Mouse (Mus musculus): ENCODE data around the gene Sult1a1.
A peak's percentile ranks its signal among the peaks of the same experiment; 100 is the strongest.
"Not testable (repeated sequence)": the region's sequence is repeated elsewhere in the genome, so short reads cannot be mapped to it uniquely, and the experiment has no call there.

Gene Sult1a1

GRCm38 (mm10) chr7:126667495-126668090, 8.6 kb downstream of the Sult1a1 start:
- no peak for DNase-seq (ENCODE audit: extremely low spot score, low read depth, low spot score)

- DNase-seq (ENCODE audit: extremely low spot score, low read depth, low spot score) = no peak
Observed at GRCm38 (mm10) chr7:126665269-126665668, 11.0 kb downstream of the Sult1a1 start.

DNA sequence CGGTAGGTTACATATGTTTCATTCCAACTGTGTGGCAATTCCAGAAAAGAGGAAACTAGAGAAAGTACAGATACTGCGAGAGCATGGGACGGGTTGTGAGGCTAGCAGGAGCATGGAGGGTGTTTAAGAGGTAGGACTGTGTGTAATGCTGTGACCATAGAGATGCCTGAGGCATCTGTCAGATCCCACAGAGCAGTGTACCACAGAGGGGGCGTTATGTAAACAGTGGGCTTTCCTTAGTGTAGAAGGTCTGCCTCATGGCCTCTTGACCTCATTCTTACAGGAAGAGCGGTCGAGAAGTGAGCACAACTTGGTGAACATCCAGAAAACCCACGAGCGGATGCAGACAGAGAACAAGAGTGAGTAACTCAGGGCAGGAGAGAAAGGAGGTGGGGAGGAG, 12.6 kb downstream of the Sult1a1 start:
- DNase-seq (ENCODE audit: extremely low spot score, low read depth, low spot score) = no peak

DNA sequence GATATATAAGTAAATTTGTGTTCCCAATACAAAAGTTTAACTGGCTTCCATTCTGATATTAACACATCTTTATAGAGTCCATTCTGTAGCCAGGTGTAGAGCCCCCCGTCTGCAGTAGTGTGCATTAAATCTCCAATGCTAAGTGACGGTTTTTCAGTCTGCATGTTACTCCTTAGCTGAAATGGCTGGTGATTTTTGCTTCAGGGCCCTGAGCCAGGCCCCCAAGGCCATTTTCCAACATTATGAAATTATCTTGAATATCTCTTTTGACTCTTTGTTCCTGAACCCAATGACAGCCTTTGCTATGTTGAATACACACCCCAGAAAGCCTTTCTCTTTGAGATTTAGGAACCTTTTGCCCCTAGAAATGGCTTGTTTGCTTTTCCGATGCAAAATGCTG, 16.5 kb downstream of the Sult1a1 start:
- DNase-seq (ENCODE audit: extremely low spot score, low read depth, low spot score) = no peak

DNA sequence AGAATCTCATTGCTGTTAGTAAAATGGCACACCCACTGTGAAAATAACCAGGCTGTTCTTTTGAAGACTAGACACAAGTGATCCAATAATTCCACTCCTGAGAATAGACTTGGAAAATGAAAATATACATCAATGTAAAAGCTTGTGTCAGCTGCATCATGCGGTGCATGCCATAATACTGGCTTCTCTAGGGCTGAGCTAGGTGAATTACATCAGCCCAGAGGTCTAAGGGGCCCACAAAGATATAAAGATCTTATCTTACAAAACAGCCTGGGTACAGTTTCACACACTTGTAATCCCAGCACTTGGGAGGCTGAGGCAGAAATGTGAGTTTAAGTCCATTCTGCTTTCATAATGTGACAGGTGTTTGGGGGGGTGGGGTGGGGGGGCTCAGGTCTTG, 18.7 kb downstream of the Sult1a1 start:
- DNase-seq (ENCODE audit: extremely low spot score, low read depth, low spot score) = no peak

- no peak for DNase-seq (ENCODE audit: extremely low spot score, low read depth, low spot score)
Observed at GRCm38 (mm10) chr7:126655695-126656094, 20.5 kb downstream of the Sult1a1 start.

- DNase-seq (ENCODE audit: extremely low spot score, low read depth, low spot score) = no peak
Observed at GRCm38 (mm10) chr7:126653991-126654390, 22.2 kb downstream of the Sult1a1 start.

DNA sequence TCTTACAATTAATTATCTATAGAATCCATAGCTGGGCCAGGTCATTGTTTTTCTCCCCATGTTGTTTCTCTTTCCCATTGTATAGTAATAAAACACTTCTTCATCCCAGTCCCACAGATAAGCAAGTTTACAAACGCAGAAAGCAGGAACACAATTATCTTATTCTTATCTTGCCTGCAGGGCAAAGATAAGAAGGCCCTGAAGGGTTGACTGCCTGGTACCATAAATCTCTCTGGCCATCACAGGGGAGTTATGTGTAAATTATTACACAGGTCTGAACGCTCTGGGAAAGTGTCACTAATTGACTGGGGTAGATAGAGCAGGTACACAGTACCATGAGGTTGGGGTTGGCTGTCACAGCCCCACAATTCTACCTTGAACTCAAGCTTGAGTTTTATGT, 25.4 kb downstream of the Sult1a1 start:
- no peak for DNase-seq (ENCODE audit: extremely low spot score, low read depth, low spot score)

DNA sequence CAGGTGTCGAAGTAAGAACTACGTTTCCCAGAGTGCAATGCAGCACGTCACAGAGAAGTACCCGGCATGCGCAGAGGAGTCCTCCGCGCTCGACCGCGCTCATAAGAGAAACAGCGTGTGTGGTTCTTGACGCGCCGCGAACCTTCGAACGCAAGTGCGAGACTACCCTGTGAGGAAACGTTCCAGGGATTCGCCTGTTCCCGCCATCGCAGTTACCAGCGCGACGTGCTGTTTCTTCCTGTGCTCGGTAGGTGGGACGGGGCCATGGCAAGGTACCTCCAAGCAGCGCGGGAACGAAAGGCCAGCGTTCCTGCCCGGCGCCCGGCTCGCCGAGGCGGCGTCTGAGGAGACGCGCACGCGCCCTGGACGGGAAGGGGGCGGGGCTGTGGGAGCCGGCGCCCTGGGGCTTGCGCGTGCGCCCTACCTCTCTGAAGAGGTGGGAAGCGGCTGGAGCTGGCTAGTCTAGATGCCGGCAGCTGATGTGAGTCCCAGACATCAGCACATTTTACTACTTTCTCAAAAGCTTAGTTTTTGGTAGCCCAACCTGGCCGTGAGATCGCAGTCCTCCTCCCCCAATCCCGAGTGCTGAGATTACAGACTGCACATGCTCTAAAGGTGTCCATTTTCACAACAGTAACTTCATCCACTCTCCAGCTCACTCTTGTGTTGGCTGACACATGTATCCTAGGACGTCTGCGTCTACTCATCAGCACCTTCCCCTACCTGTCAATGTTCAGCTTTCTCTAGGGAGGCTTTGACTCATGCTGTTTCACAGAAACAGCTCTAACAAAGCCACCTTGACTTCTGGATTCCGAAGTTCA, 26.8 kb downstream of the Sult1a1 start, which contains the start of gene Sgf29:
TSS of gene Sgf29 (plus strand) at position 79 of the 821 bp plus-strand sequence.
- peak; percentile 80 for DNase-seq (ENCODE audit: extremely low spot score, low read depth, low spot score)

GRCm38 (mm10) chr7:126648486-126648885, 27.7 kb downstream of the Sult1a1 start:
- DNase-seq (ENCODE audit: extremely low spot score, low read depth, low spot score) = no peak

- no peak for DNase-seq (ENCODE audit: extremely low spot score, low read depth, low spot score)
Observed at GRCm38 (mm10) chr7:126645708-126646107, 30.5 kb downstream of the Sult1a1 start.

DNA sequence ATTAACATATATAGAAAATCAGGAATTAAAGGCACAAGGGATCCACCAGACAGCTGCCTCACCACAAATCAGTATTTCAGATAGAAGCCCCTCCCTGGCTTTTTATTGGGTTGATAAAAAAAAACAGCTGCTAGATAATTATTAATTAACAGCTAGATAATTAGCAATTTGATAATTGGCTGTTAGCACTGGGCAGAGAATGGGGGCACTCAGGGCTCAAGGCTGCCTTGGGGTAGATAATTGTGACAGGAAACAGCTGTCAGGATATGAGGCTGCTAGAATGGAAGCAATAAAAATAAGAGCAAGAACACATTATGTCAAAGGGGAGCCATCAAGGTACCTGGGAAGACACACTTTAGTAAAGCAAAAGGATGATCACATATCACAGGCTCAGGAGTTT, 31.3 kb downstream of the Sult1a1 start:
- DNase-seq (ENCODE audit: extremely low spot score, low read depth, low spot score) = no peak

DNA sequence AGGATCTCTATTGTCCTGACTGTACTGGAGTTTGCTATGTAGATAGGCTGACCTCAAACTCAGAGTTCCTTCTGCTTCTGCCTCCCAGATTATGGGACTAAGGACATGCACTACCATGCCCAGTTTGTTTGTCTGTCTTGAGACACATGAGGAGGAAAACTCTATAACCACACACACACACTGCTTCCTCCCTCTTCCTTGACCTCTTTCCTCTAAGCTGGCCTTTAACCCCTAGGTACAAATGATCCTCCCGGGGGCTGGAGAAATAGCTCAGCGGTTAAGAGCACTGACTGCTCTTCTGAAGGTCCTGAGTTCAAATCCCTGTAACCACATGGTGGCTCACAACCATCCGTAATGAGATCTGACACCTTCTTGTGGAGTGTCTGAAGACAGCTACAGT, 31.9 kb downstream of the Sult1a1 start:
- no peak for DNase-seq (ENCODE audit: extremely low spot score, low read depth, low spot score)

- DNase-seq (ENCODE audit: extremely low spot score, low read depth, low spot score) = not testable (repeated sequence)
Observed at GRCm38 (mm10) chr7:126643244-126643617, 33.0 kb downstream of the Sult1a1 start.

DNA sequence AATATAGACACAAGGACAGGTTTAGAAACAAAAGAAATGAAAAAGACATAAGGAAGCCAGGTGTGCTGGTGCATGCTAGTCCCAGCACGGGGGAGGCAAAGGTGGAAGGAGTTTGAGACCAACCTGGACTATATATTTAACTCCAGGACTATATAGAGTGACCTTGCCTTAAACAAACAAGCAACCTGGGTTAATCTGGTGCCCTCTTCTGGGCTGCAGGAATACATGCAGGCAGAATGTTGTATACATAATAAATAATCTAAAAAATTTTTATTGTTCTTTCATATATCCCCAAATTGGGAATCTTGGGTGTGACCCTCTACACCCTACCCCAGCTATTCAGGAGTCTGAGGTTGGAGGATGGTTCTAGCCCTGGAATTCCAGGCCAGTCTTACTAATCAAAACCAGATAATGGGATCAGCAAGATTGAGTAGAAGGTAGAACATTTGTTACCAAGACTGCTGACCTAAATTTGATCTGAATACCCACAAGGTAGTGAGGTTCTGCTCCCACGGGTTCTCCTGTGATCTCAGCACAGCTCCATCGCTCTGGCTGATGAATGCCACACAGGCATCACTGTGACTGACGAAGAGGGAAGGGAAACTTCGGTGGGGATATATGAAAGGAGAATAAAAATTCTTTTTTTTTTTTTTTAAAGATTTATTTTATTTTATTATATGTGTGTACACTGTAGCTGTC, 33.5 kb downstream of the Sult1a1 start:
- no peak for DNase-seq (ENCODE audit: extremely low spot score, low read depth, low spot score)

GRCm38 (mm10) chr7:126636733-126637520, 39.3 kb downstream of the Sult1a1 start:
- DNase-seq (ENCODE audit: extremely low spot score, low read depth, low spot score) = no peak

DNA sequence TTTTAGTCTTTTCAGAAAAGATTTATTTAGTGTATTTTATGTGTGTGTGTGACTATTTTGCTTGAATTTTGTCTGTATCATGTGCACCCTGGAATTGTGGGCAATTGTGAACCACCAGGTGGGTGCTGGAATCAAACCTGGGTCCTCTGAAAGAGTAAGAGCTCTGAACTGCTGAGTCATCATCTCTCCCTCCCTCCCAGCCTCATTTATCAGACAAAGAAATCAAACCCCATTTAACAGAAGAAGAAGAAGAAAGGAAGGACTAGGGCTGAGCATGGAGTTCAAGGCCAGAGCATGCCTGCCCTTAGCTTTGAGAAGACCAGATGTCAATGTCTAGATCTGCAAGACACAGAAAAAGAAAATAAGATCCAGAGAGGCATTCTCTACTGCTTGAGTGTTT, 40.9 kb downstream of the Sult1a1 start:
- DNase-seq (ENCODE audit: extremely low spot score, low read depth, low spot score) = no peak

- DNase-seq (ENCODE audit: extremely low spot score, low read depth, low spot score) = no peak
Observed at GRCm38 (mm10) chr7:126632478-126632877, 43.8 kb downstream of the Sult1a1 start.

DNA sequence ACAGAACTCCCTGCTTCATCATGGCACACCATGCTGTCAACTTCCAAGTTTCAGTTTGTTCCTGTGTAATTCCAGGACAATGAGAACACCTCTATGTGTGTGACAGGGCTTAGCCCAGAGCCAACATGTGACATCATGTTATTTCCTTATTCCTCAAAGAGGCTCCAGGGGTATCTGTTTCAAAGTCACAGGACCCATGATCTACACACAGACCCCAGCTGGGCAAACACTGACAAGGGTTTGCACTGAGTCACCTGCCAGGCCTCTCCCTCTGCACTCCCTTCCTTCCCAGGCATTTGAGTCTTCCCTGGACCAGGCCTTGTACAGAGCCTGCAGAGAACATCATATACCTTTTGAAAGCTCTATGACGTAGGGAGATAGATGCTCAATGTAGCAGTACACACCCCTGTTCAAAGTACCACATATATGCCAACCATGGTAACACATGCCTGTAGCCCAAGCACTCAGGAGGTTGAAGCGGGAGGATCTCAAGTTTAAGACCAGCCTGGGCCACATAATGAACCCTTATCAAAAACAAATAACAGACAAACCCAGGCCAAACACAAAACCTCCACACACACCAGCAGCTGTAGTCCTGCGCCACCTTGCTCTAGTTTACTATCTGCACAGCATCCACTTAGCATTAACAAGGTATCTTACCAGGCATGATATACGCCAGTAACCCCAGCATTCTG, 45.3 kb downstream of the Sult1a1 start, which contains the start of gene Nupr1:
TSS of gene Nupr1 (minus strand) at position 38 of the 695 bp plus-strand sequence.
- no peak for DNase-seq (ENCODE audit: extremely low spot score, low read depth, low spot score)

- DNase-seq (ENCODE audit: extremely low spot score, low read depth, low spot score) = no peak
Observed at GRCm38 (mm10) chr7:126629915-126630314, 46.3 kb downstream of the Sult1a1 start.
